Mouse (Mus musculus): Measurements from ENCODE around the gene Msh3.

DNA sequence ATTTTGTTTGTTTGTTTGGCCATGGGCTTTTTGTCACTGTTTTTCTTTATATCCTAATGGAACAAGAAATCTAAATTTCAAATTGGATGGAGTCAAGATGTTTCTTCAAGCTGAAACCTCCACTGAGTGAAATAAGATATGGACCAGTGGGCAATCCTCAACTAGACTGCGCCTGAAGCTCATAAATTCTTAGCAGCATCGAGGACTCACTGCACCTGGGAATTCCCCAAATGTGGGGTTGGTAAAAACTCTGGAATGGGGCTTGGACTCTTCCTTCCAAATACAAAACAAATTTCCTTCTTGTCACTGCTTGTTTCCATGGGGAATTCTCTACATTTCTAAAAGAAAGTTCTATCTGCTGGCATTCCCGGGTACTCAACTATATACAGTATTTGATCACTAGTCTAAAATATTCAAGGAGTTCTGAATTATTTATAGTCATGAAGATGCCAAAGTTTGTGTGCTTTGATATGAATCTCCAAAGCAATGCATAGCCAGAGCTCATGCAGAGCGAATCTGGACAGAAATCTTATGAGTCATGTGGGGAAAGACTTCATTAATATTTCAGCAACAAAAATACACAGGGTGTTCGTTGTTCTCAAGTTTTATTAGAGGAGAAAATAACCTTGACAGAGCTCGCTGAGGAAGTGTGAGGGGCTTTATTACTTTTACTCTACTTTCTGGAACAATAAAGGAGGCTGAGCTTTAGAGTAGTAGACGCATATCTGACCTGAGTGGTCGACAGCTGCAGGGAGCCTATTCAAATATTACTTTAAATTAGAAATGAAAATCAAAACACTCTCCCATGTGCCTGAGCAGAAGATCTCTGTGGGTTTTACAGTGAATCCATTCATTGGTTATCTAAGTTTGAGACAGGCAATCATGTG lies 51.5 kb downstream of the Msh3 start:
- no peak for TF ChIP-seq CTCF (IDR thresholded peaks at IDR 0.05; ENCODE audit: low read depth)
- TF ChIP-seq EP300 (IDR thresholded peaks at IDR 0.05; ENCODE audit: low read depth), result no peak
